Mouse (Mus musculus) lung, postnatal 0 days (tissue): ENCODE measurements around the gene Ptpn11. TPM values are rescaled to one million over a fixed set of nuclear protein-coding genes. Genes with fewer than 3 reads are reported as not detected.
A peak's percentile ranks its signal among the peaks of the same experiment; 100 is the strongest.

ENCODE experiments used
- ATAC-seq: fragments of 200-750 bp; cut with Nextera tagmentation; 2 replicates; pipeline ENCODE4 v1.8.0; 2017; ENCODE audit warnings: moderate library complexity
- DNase-seq: peaks from one replicate; pipeline ENCODE4 v3.0.0-alpha.2; 2016; ENCODE audit warnings: low spot score
- H3K27ac ChIP-seq: fragments of 300-500 bp; sonication (generic); 2 replicates; pipeline ENCODE4 v1.5.1; 2014; ENCODE audit warnings: antibody characterized with exemption, mild to moderate bottlenecking, low read length, mixed read lengths
- H3K27me3 ChIP-seq: fragments of 300-500 bp; sonication (generic); replicated peaks from 2 replicates; pipeline ENCODE4 v1.6.1; 2014; ENCODE audit warnings: low read length, mixed read lengths; ENCODE audit not compliant: insufficient read depth
- H3K36me3 ChIP-seq: fragments of 300-500 bp; sonication (generic); 2 replicates; pipeline ENCODE4 v1.6.1; 2014; ENCODE audit warnings: low read length, mixed read lengths; ENCODE audit not compliant: insufficient read depth
- H3K4me1 ChIP-seq: fragments of 300-500 bp; sonication (generic); 2 replicates; pipeline ENCODE4 v1.6.1; 2014; ENCODE audit warnings: antibody characterized with exemption, low read depth, low read length, mixed read lengths; ENCODE audit not compliant: insufficient read depth
- H3K4me2 ChIP-seq: fragments of 300-500 bp; sonication (generic); replicated peaks from 2 replicates; pipeline ENCODE4 v1.6.1; 2014; ENCODE audit warnings: low read depth, mild to moderate bottlenecking, low read length, moderate library complexity, mixed read lengths
- H3K4me3 ChIP-seq: fragments of 300-500 bp; sonication (generic); 2 replicates; pipeline ENCODE4 v1.5.1; 2014; ENCODE audit warnings: low read depth, low read length
- H3K9ac ChIP-seq: fragments of 300-500 bp; sonication (generic); replicated peaks from 2 replicates; pipeline ENCODE4 v1.6.1; 2014; ENCODE audit warnings: low read depth, mild to moderate bottlenecking
- H3K9me3 ChIP-seq: fragments of 300-500 bp; sonication (generic); 2 replicates; pipeline ENCODE4 v1.6.1; 2016; ENCODE audit warnings: low read length, mixed read lengths
- CTCF ChIP-seq: IDR thresholded peaks from 2 replicates; pipeline ENCODE4 v1.5.1; 2016; ENCODE audit warnings: antibody characterized with exemption, mild to moderate bottlenecking
- EP300 ChIP-seq: IDR thresholded peaks from 2 replicates; pipeline ENCODE4 v1.6.1; 2016; ENCODE audit warnings: antibody characterized with exemption, mild to moderate bottlenecking, control low read depth
- WGBS: fragments of 180-500 bp; shearing (Covaris S2); extraction: QIAGEN DNeasy Blood & Tissue Kit; methylation state at CpG from one replicate; pipeline ENCODE4 v1.1.7; 2014; 5-methylcytosine and 5-hydroxymethylcytosine counted together
- polyA plus RNA-seq: library from polyadenylated mRNA; unstranded; fragments of >200 nt; fragmentation: Nextera tagmentation; extraction: Ambion mirVana; gene quantifications from 2 replicates; pipeline ENCODE4 v1.2.1, GENCODE M21; 2015

Gene Ptpn11
- polyA plus RNA-seq, 1 experiment from 2014 or later = 19.7 TPM

GRCm38 (mm10) chr5:121216126-121216446 lies 24.9 kb upstream of the Ptpn11 start:
- DNase-seq (no peak), ATAC-seq (no peak)
- H3K27ac ChIP-seq = no peak overlapping the region
- H3K9ac ChIP-seq = no peak overlapping the region
- no peaks in the 10 kb centered on the region for H3K4me1 ChIP-seq
- peaks cover 4% of the 10 kb centered on the region; the same call in 1 of the 2 replicates for H3K36me3 ChIP-seq
- no peak overlapping the region for H3K4me3 ChIP-seq
- no peaks in the 10 kb centered on the region for H3K9me3 ChIP-seq
- TF ChIP-seq CTCF (no peak), EP300 (no peak)
- no peaks in the 10 kb centered on the region for H3K27me3 ChIP-seq
- no peak overlapping the region for H3K4me2 ChIP-seq
- 67% methylated on average over 12 of the region's 12 CpGs for WGBS

- Histone ChIP-seq H3K4me2 (no peak overlapping the region), H3K4me1 (no peaks in the 10 kb centered on the region), H3K27ac (no peak overlapping the region), H3K4me3 (no peak overlapping the region), H3K36me3 (peaks cover 4% of the 10 kb centered on the region; the same call in 1 of the 2 replicates), H3K9ac (no peak overlapping the region), H3K27me3 (no peaks in the 10 kb centered on the region), H3K9me3 (no peaks in the 10 kb centered on the region)
- TF ChIP-seq CTCF = peak; percentile 96
- no peak for TF ChIP-seq EP300
- no peak for ATAC-seq
- peak; percentile 78 for DNase-seq
- WGBS = 47% methylated on average over 13 of the region's 13 CpGs
Measured at GRCm38 (mm10) chr5:121215380-121216125, 24.4 kb upstream of the Ptpn11 start.

GRCm38 (mm10) chr5:121214707-121215106 lies 23.5 kb upstream of the Ptpn11 start:
- Histone ChIP-seq H3K36me3 (peaks cover 7% of the 10 kb centered on the region; the same call in 1 of the 2 replicates), H3K9me3 (no peaks in the 10 kb centered on the region), H3K9ac (no peak overlapping the region), H3K27ac (no peak overlapping the region), H3K27me3 (no peaks in the 10 kb centered on the region), H3K4me3 (no peak overlapping the region), H3K4me2 (no peak overlapping the region), H3K4me1 (no peaks in the 10 kb centered on the region)
- no peak for TF ChIP-seq EP300
- no peak for TF ChIP-seq CTCF
- WGBS = 51% methylated on average over 7 of the region's 7 CpGs
- ATAC-seq = no peak
- no peak for DNase-seq

- Histone ChIP-seq H3K36me3 (peaks cover 22% of the 10 kb centered on the region), H3K9ac (no peak overlapping the region), H3K4me2 (no peak overlapping the region), H3K4me3 (no peak overlapping the region), H3K9me3 (no peaks in the 10 kb centered on the region), H3K27ac (no peak overlapping the region), H3K27me3 (no peaks in the 10 kb centered on the region), H3K4me1 (no peaks in the 10 kb centered on the region)
- no peak for TF ChIP-seq CTCF
- TF ChIP-seq EP300 = no peak
- WGBS = 87% methylated on average over 6 of the region's 6 CpGs
- no peak for ATAC-seq
- no peak for DNase-seq
Measured at GRCm38 (mm10) chr5:121212108-121212507, 20.9 kb upstream of the Ptpn11 start.

GRCm38 (mm10) chr5:121210601-121210924 lies 19.4 kb upstream of the Ptpn11 start:
- WGBS = 50% methylated on average over 1 of the region's 1 CpGs
- H3K36me3 ChIP-seq = peaks cover 31% of the 10 kb centered on the region
- TF ChIP-seq EP300 (no peak), CTCF (no peak)
- no peaks in the 10 kb centered on the region for H3K27me3 ChIP-seq
- H3K4me3 ChIP-seq = no peak overlapping the region
- no peak overlapping the region for H3K4me2 ChIP-seq
- ATAC-seq (0 out of 2 replicates have a peak, but pooled peaks have one; percentile 19), DNase-seq (no peak)
- H3K4me1 ChIP-seq = 0 out of 2 replicates have a peak, but pooled peaks cover 6% of the 10 kb centered on the region
- no peak overlapping the region for H3K27ac ChIP-seq
- H3K9me3 ChIP-seq = no peaks in the 10 kb centered on the region
- no peak overlapping the region for H3K9ac ChIP-seq

GRCm38 (mm10) chr5:121209755-121210600 lies 18.8 kb upstream of the Ptpn11 start:
- 0 out of 2 replicates have a peak, but pooled peaks cover 7% of the 10 kb centered on the region for H3K4me1 ChIP-seq
- H3K27me3 ChIP-seq = no peaks in the 10 kb centered on the region
- no peak overlapping the region for H3K4me2 ChIP-seq
- TF ChIP-seq EP300 = no peak
- TF ChIP-seq CTCF = no peak
- ATAC-seq (no peak), DNase-seq (no peak)
- H3K9ac ChIP-seq = no peak overlapping the region
- H3K4me3 ChIP-seq = no peak overlapping the region
- no peak overlapping the region for H3K27ac ChIP-seq
- H3K9me3 ChIP-seq = no peaks in the 10 kb centered on the region
- H3K36me3 ChIP-seq = peaks cover 31% of the 10 kb centered on the region
- 77% methylated on average over 9 of the region's 9 CpGs for WGBS
